Mouse (Mus musculus) kidney, postnatal 0 days (tissue): ENCODE data around the gene Fam178b. TPM values are rescaled to one million over a fixed set of nuclear protein-coding genes. Genes with fewer than 3 reads are reported as not detected.

Experiments used
- ATAC-seq: fragments of 200-750 bp; cut with Nextera tagmentation; replicated peaks from 2 replicates; pipeline ENCODE4 v1.8.0; 2017; ENCODE audit warnings: low read depth, moderate number of reproducible peaks, moderate TSS enrichment, moderate library complexity; ENCODE audit not compliant: low FRiP score
- DNase-seq: peaks from one replicate; pipeline ENCODE4 v3.0.0-alpha.2; 2016; ENCODE audit warnings: low spot score
- H3K27ac ChIP-seq: fragments of 300-500 bp; sonication (generic); 2 replicates; pipeline ENCODE4 v1.5.1; 2014; ENCODE audit warnings: mild to moderate bottlenecking
- H3K27me3 ChIP-seq: fragments of 300-500 bp; sonication (generic); 2 replicates; pipeline ENCODE4 v1.6.1; 2014; ENCODE audit warnings: low read length, mixed read lengths; ENCODE audit not compliant: insufficient read depth
- H3K36me3 ChIP-seq: fragments of 300-500 bp; sonication (generic); 2 replicates; pipeline ENCODE4 v1.6.1; 2014; ENCODE audit warnings: low read length, mixed read lengths; ENCODE audit not compliant: insufficient read depth
- H3K4me1 ChIP-seq: fragments of 300-500 bp; sonication (generic); replicated peaks from 2 replicates; pipeline ENCODE4 v1.6.1; 2014; ENCODE audit warnings: antibody characterized with exemption, low read length, mixed read lengths; ENCODE audit not compliant: insufficient read depth
- H3K4me2 ChIP-seq: fragments of 300-500 bp; sonication (generic); 2 replicates; pipeline ENCODE4 v1.6.1; 2014; ENCODE audit warnings: mild to moderate bottlenecking, low read length, moderate library complexity, mixed read lengths
- H3K4me3 ChIP-seq: fragments of 300-500 bp; sonication (generic); replicated peaks from 2 replicates; pipeline ENCODE4 v1.5.1; 2014; ENCODE audit warnings: low read depth, low read length
- H3K9ac ChIP-seq: fragments of 300-500 bp; sonication (generic); 2 replicates; pipeline ENCODE4 v1.6.1; 2014; ENCODE audit warnings: low read depth, low read length
- H3K9me3 ChIP-seq: fragments of 300-500 bp; sonication (generic); replicated peaks from 2 replicates; pipeline ENCODE4 v1.6.1; 2016; ENCODE audit warnings: low read length, inconsistent platforms, mixed read lengths
- CTCF ChIP-seq: IDR thresholded peaks from 2 replicates; pipeline ENCODE4 v1.5.1; 2016; ENCODE audit warnings: antibody characterized with exemption, low read depth, mild to moderate bottlenecking, moderate library complexity
- WGBS: fragments of 180-500 bp; shearing (Covaris S2); extraction: QIAGEN DNeasy Blood & Tissue Kit; methylation state at CpG from one replicate; pipeline ENCODE4 v1.1.7; 2014; 5-methylcytosine and 5-hydroxymethylcytosine counted together
- polyA plus RNA-seq: library from polyadenylated mRNA; unstranded; fragments of >200 nt; fragmentation: Nextera tagmentation; extraction: Ambion mirVana; gene quantifications from 2 replicates; pipeline ENCODE4 v1.2.1, GENCODE M21; 2015

Gene Fam178b
- polyA plus RNA-seq, 1 experiment from 2014 or later = 1.6 TPM

DNA sequence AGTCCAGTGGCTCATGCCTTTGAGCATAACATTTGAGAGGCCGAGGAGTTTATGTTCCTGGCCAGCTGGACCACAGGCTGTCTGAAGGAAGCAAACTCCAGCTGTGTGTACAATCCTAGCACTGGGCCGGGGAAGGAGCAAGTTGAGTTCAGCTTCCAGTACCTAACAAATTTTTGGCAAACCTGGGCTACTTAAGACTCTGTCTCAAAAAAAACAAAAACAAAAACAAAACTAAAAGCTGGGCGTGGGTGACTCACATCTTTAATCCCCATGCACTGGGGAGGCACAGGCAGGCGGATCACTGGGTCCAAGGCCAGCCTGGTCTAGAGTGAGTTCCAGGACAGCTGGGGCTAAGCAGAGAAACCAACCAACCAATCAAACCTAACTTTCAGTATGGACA, 114.2 kb downstream of the Fam178b start:
- WGBS = 45% methylated on average over 4 of the region's 4 CpGs
- no peak for ATAC-seq
- H3K4me1 ChIP-seq = peaks cover 34% of the 10 kb centered on the region
- DNase-seq = peak; percentile 63
- peak overlapping the region; percentile 66 for H3K27ac ChIP-seq
- no peak overlapping the region for H3K4me3 ChIP-seq
- H3K9ac ChIP-seq = no peak overlapping the region
- H3K27me3 ChIP-seq = no peaks in the 10 kb centered on the region
- no peaks in the 10 kb centered on the region for H3K9me3 ChIP-seq
- H3K36me3 ChIP-seq = no peaks in the 10 kb centered on the region
- no peak overlapping the region for H3K4me2 ChIP-seq
- TF ChIP-seq CTCF = no peak

DNA sequence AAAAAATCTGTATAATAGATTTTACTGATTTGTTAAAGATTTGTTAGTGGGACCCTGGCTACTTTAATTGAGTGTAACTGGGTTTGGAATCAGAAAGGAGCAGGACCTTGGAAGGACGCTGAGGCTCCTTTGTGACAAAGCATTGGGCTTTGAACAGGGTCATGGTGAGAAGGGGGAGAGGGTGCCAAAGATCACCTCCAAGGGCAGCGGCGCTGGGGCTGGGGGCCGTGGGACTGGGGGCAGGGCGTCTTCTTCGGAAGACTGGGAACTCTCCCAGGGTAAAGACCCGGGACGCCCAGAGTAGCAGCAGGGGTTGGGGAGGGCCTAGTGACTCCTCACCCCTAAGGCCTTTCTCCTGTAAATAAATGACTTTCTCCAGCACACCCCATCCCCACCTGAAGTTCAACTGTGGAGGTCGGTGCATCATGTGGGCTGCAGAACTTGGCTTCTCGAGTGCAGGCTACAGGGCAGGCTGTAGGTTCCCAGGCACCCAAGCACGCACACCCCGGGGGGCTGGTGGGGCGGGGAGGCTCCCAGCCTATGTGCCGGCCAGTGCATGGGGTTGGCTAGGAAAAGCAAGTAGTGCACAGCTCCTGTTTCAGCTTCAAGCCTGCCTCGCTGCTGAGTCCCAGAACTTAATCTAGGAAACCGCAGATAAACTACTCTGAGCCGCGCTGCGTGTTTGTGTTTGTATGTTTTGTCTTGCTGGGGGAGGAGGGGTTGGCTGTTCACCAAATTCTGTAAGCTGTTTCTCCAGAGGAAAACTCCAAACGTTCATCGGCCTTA, 115.0 kb downstream of the Fam178b start:
- 16% methylated on average over 21 of the region's 21 CpGs for WGBS
- H3K27me3 ChIP-seq = no peaks in the 10 kb centered on the region
- no peak overlapping the region for H3K9ac ChIP-seq
- peak overlapping the region; percentile 14; the same call in 1 of the 2 replicates for H3K4me2 ChIP-seq
- no peak for TF ChIP-seq CTCF
- H3K4me3 ChIP-seq = no peak overlapping the region
- no peaks in the 10 kb centered on the region for H3K9me3 ChIP-seq
- peaks cover 27% of the 10 kb centered on the region for H3K4me1 ChIP-seq
- no peaks in the 10 kb centered on the region for H3K36me3 ChIP-seq
- peak; percentile 68 for DNase-seq
- ATAC-seq = peak; percentile 63
- H3K27ac ChIP-seq = peak overlapping the region; percentile 66

GRCm38 (mm10) chr1:36566425-36566824, 116.6 kb downstream of the Fam178b start:
- DNase-seq = no peak
- Histone ChIP-seq H3K9ac (no peak overlapping the region), H3K4me3 (no peak overlapping the region), H3K4me2 (no peak overlapping the region), H3K36me3 (no peaks in the 10 kb centered on the region), H3K4me1 (peaks cover 36% of the 10 kb centered on the region), H3K9me3 (no peaks in the 10 kb centered on the region), H3K27me3 (no peaks in the 10 kb centered on the region), H3K27ac (no peak overlapping the region)
- no peak for ATAC-seq
- WGBS = 20% methylated on average over 2 of the region's 2 CpGs
- 0 out of 2 replicates have a peak, but pooled peaks have one; percentile 6 for TF ChIP-seq CTCF

GRCm38 (mm10) chr1:36564101-36564500, 118.9 kb downstream of the Fam178b start:
- Histone ChIP-seq H3K4me2 (no peak overlapping the region), H3K4me3 (no peak overlapping the region), H3K36me3 (no peaks in the 10 kb centered on the region), H3K27me3 (no peaks in the 10 kb centered on the region), H3K9ac (no peak overlapping the region), H3K9me3 (no peaks in the 10 kb centered on the region), H3K27ac (no peak overlapping the region), H3K4me1 (peaks cover 30% of the 10 kb centered on the region)
- TF ChIP-seq CTCF = no peak
- DNase-seq = no peak
- 57% methylated on average over 6 of the region's 6 CpGs for WGBS
- no peak for ATAC-seq

- Histone ChIP-seq H3K4me2 (no peak overlapping the region), H3K9me3 (no peaks in the 10 kb centered on the region), H3K4me3 (no peak overlapping the region), H3K36me3 (no peaks in the 10 kb centered on the region), H3K9ac (no peak overlapping the region), H3K4me1 (peaks cover 33% of the 10 kb centered on the region), H3K27ac (0 out of 2 replicates have a peak overlapping the region, but pooled peaks have one; percentile 42), H3K27me3 (no peaks in the 10 kb centered on the region)
- TF ChIP-seq CTCF = no peak
- ATAC-seq (no peak), DNase-seq (no peak)
- 54% methylated on average over 4 of the region's 4 CpGs for WGBS
These were observed 119.4 kb downstream of the Fam178b start for GRCm38 (mm10) chr1:36563632-36564031.

- Histone ChIP-seq H3K27ac (peak overlapping the region; percentile 42; the same call in 1 of the 2 replicates), H3K9me3 (no peaks in the 10 kb centered on the region), H3K36me3 (no peaks in the 10 kb centered on the region), H3K4me2 (no peak overlapping the region), H3K4me3 (no peak overlapping the region), H3K27me3 (no peaks in the 10 kb centered on the region), H3K9ac (no peak overlapping the region), H3K4me1 (peaks cover 35% of the 10 kb centered on the region)
- ATAC-seq (0 out of 2 replicates have a peak, but pooled peaks have one; percentile 2), DNase-seq (peak; percentile 64)
- WGBS = 42% methylated on average over 2 of the region's 2 CpGs
- no peak for TF ChIP-seq CTCF
These were observed 119.8 kb downstream of the Fam178b start for GRCm38 (mm10) chr1:36563197-36563596.
